Mouse (Mus musculus) monocyte, adult 2 months (primary cell): ENCODE results near the gene Klf14.

Experiments used
- DNase-seq, 2 experiments: peaks; one replicate each; pipeline ENCODE4 v3.0.0; 2022; ENCODE audit warnings: low spot score in 2 of 2, low read depth in 1 of 2

Klf14 gene

DNA sequence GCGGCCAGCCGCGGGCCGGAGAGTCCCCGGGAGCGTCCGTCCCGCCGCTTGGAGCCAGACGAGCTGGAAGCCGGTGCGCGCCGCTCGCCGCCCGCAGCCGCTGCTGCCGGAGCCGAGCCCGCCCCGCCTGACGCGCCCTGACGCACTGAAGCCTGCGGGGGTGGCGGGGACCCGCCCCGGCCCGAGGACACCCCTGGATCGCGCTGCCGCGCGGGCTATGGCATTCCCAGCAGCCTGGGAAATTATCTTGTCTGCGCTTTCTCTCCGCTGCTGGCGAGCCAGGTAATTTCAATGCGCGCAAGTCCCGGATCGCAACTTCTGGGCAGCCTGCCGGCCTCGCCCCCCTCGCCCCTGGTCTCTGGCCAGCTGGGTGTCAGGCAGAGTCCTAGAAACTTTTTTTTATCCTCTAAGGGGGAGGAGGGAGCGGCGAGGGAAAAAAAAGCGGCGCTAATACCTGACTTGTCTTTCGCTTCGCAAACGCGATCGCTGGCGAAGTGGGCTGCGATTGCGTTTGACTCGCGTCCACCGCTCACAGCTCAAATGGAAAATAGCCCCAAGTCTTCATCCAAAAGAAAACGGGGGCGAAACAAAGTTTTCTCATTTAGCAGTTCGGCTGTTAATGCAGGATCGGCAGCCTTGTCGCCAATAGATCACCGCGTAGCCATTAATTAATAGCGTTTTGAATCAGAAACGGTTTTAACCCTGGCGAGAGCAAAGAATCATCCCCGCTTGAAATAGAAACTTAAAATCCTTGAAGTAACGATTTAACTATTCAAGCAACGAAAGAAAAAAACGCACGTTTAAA lies at the start of gene Klf14:
Gene Klf14 (minus strand): TSS at position 343 of the 805 bp plus-strand sequence.
- DNase-seq: no peak

DNA sequence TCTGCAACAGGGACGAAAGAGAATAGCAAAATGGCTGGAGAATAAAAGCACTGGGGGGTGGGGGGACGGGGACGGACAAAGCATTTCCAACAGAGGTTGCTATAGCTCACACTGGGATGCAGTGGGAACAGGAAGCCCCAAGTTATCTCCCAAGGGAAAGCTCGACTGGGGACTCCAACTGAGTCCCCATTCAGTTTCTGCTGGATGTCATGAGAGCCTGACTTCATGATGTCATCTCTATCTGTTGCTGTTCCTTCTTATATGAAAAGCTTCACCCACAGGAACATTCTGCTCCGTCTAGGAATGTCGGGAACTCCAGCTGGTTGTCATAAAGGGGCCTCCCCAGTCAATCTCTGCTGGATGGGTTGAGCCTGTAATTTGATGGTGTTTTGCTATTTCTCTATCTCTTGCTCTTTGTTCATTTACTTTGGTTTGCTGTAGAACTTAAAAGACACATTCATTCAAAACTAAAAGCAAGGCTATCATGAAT lies 47.3 kb upstream of the Klf14 start:
- DNase-seq: no peak

DNA sequence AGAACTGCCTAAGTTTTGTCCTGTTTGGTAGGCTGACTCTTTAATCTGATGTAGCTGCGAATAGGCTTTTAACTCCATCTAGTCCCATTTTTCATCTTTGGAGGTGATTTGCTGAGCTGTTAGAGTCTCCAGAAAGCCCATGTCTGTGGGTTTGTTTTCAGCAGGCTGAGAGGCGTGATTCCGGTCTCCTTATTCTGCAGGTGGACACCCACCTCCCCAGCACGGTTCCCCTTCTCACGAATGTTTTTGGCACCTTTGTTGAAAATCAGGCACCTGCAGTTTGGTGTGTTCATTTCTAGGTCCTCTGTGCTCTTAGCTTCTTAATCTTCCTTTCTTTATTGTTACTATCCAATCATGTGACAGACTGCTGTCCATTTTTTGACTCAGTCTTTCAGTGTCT lies 27.5 kb upstream of the Klf14 start:
- DNase-seq: no peak

DNA sequence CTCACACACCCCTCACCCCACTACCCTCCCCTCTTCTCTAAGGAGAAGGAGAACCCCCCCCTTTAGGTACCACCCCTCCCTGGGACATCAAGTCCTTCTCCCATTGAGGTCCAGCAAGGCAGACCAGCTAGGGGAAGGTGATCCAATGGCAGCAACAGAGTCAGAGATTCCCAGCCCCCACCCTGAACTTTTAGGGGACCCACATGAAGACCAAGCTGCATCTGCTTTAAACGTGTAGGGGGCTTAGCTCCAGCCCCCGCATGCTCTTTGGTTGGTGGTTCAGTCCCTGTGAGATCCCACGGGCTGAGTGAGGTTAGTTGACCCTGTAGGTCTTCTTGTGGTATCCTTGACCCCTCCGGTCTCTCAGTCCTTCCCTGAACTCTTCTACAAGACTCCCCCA lies 24.1 kb upstream of the Klf14 start:
- no peak for DNase-seq

DNA sequence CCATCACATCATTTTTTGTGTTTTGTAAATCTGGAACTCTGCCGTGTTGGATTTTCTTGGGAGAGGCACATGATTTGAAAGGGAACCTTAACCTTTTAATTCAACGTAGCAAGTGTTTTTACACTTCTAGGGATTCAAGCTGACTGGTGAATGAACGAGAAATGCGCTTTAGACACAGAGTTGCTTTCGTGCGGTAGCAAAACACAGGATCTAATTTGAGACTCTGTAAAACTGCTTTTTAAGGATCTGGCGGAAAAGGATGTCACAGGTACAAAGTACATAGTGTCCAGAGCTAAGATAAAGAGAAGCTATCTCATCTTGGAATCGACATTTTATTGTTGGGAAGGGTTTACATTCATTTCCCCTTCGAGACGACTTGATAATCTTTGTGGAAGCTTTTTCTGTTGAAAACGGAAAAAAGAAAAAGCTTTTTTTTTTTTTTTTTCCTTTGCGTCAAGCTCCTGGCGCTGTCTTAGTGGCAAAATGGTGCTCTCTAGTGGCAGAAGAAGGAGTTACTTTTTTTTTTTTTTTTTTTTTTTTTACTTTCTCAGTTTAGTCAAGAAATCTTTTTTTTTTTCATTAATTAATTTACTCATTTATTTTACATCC lies 23.6 kb upstream of the Klf14 start:
- DNase-seq: no peak

DNA sequence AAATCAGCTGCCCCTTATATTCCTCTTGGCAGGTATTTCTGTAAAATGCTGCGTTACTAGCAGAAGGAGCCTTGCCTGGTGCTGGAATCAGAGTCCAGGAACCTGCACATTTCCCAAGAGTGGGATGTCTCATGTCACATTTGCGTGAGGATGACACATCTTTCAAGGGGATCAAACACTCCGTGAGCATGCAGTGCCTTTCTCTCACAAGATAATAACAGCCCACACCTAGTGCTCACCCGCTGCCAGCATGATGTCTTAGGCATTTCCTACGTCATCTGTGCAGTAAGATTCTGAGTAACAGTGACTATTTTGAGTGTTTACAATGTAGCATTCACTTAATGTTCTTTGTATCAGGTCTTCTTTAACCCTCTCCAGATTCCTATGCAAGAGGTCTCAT lies 22.5 kb upstream of the Klf14 start:
- DNase-seq: no peak

DNA sequence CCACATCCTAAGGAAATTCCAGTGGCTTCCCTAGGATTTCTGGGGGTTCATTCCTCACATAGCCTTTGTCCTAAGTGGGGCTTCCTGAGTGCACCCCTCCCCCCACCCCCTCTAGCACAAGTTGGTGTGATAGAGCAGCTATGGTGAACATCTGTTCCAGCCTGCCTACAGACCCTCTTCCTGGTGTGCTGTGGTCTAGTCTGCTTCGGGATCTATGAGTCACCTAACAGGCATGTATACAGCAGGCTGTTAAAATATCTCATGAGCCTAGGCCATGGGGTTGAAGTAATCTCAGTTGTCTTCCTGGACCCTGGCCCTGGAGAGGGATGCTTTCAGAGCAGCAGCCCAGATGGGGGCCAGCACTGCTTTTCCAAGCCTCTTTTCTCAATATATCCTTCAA lies 19.7 kb upstream of the Klf14 start:
- no peak for DNase-seq

DNA sequence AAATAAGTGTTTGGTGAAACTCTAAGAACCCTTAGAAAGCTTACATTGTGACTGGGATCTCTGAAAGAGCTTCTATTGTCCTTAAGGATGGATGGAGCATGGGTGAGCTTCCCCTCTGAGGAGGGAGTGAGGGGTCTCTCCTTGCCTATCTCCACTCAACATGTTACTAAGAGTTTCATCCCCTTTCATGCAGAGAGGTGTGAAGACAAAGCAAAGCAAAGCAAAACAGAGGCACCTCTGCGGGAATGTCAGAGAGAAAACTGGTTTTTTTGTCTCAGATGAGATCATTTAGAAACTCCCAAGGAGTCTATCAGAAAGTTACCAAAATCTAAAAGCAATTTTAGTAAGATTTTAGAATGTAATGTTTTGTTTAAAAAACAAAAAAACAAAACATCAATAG lies 13.2 kb upstream of the Klf14 start:
- no peak for DNase-seq

DNA sequence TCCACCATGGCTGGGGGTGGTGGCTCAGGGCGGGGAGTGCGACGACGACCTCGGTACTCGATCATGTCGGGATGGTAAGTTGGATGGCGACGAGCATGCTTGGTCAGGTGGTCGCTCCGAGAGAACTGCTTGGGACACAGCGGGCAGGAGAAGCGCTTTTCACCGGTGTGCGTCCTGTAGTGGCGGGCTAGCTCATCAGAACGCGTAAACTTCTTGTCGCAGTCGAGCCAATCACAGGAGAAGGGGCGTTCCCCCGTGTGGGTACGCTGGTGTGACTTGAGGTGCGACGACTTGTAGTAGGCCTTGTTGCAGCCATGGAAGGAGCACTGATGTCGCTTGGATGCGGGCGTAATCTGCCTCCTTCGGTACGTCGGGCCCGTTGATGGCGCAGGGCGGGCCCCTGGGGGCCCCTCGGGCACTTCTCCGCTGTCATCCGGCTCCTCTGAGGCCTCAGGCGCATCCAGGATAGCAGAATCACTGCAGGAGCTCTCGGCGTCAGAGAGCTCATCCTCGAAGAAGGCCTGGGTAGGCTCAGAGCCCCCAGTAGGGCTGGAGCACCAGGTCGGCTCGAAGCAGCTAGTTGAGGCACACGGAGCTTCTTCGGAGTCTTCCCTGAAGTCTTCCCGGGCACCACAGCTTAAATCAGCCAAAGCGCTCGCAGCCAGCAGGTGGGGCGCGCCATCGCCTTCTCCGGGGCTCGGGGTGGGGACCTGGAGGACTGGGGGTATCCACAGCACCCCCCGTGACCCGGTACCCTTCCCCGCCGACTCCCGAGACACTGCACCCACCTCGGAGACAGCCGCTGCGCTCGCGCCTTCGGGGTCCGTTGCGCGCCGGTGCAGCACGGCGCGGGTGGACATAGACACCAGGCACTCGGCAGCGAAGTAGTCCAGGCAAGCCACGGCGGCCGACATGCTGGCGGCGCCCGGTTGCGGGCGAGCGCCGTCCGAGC lies 818 bp downstream of the Klf14 start:
- DNase-seq: no peak

DNA sequence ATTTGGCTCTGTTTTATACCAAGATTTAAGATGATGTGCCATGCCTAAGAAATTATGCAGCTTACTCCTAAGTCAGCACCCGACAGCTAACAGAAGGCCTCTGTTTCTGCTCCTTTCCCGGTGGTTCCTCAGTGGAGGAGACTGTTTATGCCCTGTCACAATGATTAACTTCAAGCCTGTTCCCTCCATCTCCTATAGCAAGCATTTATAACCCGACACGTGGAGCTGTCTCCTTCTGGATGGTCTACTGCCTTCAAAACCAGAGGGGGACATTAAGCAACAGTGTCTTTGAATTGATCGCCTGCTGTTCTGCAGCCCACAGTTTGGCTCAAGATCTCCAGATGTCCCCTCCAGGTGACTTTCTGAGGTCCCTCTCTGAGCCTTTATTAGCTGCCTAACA lies 19.6 kb downstream of the Klf14 start:
- DNase-seq: no peak

DNA sequence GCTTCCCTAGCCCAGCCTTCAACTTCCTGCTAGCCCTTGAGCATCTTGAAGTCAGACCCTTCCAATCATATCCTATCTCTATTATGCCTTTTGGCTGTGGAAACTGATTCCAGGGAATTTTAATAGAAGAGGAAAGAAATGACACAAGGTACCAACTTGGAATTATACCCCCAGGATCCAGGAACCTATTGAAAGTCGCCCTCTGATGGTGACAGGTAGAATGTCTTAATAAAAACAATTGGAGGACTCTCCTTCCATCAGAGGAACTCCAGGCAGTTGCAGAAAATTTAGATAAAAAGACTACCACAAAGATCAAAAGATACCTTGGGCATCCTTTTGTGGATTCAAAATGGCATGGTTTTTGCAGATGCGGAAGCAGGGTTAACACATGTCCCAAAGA lies 36.1 kb downstream of the Klf14 start:
- no peak for DNase-seq

DNA sequence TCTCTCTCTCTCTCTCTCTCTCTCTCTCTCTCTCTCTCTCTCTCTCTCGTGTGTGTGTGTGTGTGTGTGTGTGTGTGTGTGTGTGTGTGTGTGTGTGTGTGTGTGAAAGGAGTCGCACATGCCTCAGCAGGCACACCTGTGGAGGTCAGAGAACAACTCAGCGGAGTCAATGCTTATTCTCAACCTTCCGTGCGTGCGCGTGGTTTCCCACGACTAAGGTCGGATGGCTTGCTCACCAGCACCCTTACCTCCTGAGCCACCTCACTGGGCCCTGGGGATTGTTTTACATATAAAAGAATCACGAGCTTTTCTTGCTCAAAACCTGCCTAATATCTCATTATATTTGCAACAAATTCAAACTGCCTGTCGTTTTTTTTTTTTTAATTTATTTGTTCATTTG lies 37.1 kb downstream of the Klf14 start:
- no peak for DNase-seq

DNA sequence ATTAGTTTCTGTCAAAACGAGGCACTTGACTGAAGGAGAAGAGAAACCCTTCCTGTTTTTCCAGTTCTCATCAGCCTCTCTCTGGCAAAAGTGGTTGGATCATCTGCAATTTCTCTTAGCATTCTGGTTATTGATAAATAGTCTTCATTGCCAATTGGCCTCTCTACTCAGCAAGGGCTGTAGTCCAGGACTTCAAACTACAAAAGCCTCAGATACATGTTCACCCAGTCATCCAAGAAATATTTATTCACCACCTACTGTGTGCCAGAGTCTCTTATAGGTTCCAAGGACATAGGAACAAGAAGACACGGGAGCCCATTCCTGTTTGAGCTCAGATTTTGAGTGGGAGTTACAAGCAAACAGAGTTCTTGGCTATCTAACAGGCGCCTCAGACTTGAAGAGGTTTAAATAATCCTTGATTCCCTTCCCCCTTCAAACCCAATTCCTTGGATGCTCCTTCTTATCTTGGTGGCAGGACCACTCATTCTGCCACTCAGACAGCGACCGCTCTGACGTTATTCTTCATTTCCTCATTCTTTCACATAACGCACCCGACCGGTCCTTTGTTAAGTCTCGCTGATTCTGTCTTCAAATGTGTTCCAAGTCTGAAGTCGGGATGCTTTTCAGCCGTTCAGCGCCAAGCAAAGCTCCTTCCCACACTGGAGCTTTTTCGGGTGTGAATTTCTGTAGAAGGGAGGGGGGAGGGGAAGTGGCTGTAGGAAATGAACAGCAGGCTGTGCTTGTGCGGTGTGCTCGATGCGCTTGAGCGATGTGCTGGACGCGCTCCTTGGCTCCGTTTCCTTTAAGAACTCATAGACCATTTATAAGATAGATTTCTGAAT lies 37.8 kb downstream of the Klf14 start:
- DNase-seq: no peak

DNA sequence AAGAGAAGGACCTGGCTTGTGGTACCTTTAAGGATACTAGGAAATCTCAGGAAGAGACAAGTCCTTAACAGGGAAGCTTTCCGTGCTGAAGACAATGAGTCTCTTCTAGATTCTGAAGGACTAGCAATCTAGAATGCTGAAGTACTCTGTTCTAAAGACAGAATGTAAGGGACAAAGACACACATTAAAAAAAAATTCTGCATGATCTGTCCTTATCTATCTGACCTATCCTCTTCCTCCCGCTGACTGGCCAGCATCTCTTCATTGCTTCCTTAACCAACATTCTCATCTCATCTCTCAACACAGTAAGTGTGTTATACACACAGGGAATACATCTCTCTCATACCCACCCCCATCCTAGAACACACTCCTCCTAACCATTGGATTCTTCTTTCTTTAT lies 43.4 kb downstream of the Klf14 start, which contains the start of gene Tsga13:
Gene Tsga13 (minus strand): TSS at position 101 of the 400 bp plus-strand sequence.
- DNase-seq: no peak

DNA sequence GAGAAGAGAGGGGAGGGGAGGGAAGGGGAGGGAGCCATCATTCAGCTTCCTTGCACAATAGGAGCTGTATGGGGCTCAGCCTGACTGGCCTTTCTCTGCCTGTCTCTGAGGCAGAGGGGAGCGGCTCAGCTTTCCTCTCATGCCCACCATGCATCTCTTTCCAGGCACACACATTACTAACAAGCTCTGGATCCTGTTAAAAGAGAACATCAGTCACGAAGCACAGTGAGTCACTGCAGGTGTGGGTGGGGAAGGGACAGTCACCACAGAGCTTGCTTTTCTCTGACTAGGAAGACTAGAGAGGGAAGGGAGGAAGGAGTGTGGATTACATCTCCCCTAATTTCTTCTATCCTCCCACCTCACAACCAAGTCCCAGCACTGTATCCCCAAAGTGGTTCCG lies 50.9 kb downstream of the Klf14 start:
- DNase-seq: no peak
